Mouse (Mus musculus): ENCODE data around the gene Rcn3.
"Not testable (repeated sequence)": the region's sequence is repeated elsewhere in the genome, so short reads cannot be mapped to it uniquely, and the experiment has no call there.

The Rcn3 gene

DNA sequence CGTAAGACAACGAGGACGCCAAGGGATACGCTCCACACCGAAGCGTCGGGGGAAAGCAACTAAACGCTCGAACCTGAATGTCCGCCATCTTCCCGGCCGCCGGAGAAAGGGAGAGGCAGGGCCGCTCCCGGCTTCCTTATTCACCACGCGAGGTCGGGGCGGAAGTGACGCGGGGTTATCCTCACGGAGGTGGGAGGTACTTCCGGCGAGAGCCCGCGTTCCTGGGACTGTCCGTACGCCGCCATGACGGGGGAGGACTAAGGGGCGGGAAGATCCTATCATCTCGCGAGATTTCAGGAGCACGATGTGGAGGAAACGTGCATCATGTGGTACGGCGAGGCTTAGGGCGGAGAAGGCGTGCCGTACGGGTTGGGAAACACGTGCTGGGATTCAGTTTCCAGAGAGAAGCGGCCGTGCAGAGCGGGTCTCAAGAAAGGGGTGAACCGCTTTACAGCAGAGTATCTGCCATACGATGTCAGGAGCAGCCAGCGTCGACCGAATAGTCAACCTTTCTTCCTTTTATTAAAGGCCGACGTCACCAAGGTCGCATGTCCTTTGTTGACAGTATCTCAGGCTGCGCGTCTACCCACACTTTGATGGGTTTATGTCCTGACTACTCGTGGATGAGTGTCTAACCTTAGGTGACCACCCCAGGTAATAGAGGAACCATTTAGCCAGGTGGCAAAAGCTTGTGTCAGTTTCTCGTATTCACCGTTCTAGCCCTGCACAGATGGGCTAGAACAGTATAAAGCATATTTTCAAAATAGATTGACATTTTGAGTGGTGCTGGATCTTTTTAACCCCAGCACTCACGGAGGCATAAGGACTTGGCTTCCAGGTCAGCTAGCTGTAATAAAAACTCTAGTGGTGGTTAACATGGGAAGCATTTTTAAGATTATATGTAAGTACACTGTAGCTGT, 32.5 kb upstream of the Rcn3 start, which contains the start of gene Rps11:
Gene Rps11 (minus strand): TSS at position 216 of the 920 bp plus-strand sequence.
- DNase-seq (ENCODE audit: low spot score) = peak; percentile 100

GRCm38 (mm10) chr7:45123186-45123570, 31.2 kb upstream of the Rcn3 start:
- DNase-seq (ENCODE audit: low spot score) = peak; percentile 45

GRCm38 (mm10) chr7:45122561-45123185, 30.7 kb upstream of the Rcn3 start:
- no peak for DNase-seq (ENCODE audit: low spot score)

- DNase-seq (ENCODE audit: low spot score) = no peak
Observed at GRCm38 (mm10) chr7:45121966-45122365, 29.9 kb upstream of the Rcn3 start.

- DNase-seq (ENCODE audit: low spot score) = no peak
Observed at GRCm38 (mm10) chr7:45121404-45121803, 29.4 kb upstream of the Rcn3 start.

DNA sequence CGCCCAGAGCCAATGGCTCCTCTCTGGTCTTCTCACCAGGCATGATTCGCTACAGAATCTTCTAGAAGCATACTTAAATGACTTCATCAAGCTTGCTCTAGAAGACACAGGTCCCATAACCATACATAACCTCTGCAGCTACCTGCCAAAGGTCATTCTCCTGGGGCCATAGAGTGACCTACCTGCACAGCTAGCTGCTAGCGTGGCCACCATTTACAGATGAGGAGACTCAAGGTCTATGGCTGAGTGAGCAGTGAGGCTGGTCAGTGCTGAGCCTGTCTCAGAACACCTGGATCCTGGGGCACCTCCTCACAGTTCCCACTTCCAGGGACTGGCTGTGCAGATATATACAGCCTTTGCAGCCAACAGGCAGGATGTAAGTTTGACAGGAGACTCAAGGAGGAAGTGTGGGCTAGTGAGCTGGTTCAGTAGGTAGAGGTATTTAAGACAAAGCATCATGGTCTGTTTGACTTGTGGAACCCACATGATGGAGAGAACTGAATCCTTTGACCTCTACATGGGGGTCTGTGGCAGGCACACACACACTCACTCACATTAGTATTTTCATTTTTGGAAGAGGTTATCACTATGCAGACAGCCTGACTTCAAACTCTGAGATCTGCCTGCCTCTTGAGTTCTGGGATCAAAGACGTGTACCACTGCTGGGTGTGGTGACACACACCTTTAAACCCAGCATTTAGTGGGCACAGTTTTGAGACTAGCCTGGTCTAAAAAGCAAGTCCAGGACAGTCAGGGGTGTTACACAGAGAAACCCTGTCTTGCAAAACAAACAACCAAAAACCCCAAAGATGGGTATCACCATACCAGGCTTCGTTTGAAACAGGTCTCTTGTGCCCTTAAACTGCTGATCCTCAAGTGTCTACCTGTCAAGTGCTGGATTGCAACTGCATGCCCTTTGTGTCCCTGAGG, 28.0 kb upstream of the Rcn3 start:
- no peak for DNase-seq (ENCODE audit: low spot score)

- no peak for DNase-seq (ENCODE audit: low spot score)
Observed at GRCm38 (mm10) chr7:45118336-45118735, 26.3 kb upstream of the Rcn3 start.

DNA sequence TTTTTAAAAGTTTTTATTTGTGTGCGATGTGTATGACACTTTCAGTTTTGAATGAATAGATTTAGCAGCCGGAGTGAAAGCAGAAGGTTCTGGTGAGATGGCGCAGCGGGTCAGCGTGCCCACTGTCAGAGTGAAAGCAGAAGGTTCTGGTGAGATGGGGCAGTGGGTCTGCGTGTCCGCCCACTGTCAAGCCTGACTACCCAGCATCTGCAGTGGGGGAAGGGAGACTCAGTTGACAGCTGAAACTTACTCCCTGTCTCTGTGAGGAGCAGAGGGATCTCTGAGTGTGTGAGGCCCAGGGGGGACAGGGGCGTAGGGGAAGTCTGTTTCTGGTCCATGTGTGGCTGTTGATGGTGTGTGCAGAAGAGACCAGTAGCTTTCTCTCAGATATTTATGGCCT, 25.5 kb upstream of the Rcn3 start:
- no peak for DNase-seq (ENCODE audit: low spot score)

DNA sequence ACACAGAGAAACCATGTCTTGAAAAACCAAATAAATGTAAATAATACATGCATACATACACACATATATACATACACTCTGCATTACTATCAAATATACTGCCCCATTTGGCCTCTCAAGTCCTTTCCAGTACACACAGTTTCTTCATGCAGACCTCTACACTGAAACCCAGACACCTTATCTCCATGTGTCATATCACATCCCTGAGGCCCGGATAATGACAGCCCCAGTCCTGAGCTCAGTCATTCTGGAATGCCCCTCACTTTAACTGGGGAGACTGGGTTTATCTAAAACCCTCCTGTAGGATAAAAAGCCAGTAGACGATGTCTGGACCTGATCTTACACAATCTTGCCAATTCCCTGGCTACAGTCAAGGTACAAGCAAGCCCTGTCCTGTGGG, 21.5 kb upstream of the Rcn3 start:
- DNase-seq (ENCODE audit: low spot score) = peak; percentile 32

- no peak for DNase-seq (ENCODE audit: low spot score)
Observed at GRCm38 (mm10) chr7:45112529-45112928, 20.5 kb upstream of the Rcn3 start.

DNA sequence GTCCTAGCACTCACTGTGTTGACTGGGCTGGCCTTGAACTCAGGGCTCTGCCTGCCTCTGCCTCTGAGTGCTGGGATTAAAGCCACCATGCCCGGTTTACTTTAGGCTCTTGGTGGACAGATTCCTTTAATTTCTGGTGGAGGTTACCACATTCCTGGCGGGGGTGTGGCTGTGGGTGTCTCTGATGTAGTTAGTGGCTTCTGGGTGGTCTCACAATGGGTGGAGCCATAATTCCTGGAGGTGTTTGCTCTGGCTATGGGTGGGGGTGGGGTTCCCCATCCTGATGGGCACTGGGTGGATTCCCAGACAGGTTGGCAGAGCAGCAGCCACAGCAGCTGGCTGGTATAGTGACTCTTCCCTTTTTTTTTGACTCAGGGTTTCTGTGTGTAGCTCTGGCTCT, 19.9 kb upstream of the Rcn3 start:
- no peak for DNase-seq (ENCODE audit: low spot score)

- DNase-seq (ENCODE audit: low spot score) = not testable (repeated sequence)
Observed at GRCm38 (mm10) chr7:45110089-45110488, 18.1 kb upstream of the Rcn3 start.

DNA sequence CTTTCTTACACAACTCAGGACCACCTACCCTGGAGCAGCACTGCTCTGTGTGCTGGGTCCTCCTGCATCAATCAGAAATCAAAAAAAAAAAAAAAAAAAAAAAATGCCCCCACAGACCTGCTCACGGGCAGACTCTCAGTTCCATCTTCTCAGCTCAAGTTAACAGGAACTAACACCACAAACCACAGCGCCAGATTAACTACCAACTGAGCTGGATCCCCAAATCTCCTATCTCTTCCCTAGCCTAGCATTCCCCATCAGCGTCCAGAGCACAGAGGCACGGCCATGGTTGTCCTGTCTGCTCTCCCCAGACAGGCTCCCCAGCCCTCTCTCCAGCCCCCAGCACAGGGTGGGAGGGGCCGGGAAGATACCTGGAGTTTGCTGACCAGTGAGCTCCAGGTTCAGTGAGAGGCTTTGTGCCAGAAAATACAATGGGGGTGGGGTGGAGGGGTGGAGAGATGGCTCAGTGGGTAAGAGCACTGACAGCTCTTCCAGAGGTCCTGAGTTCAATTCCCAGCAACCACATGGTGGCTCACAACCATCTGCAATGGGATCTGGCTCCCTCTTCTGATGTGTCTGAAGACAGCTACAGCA, 15.1 kb upstream of the Rcn3 start:
- no peak for DNase-seq (ENCODE audit: low spot score)

DNA sequence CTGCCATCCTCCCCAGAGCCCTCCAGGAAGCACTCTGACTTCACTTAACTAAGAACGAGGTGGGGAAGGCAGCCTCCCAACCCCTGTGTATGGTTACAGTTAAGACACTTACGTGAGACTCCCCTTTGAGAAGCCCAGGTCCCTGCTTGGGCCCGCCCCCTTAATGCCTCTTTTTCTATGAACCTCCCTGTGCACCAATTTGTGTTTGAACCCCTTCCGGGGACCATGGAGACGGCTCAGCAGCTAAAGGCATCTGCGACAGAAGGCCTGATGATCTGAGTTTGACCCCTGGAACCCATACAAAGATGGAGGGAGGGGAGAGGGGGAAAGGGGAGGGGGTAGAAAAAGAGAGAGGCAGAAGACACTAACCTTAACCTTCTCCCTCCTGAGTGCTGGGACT, 14.4 kb upstream of the Rcn3 start:
- no peak for DNase-seq (ENCODE audit: low spot score)

DNA sequence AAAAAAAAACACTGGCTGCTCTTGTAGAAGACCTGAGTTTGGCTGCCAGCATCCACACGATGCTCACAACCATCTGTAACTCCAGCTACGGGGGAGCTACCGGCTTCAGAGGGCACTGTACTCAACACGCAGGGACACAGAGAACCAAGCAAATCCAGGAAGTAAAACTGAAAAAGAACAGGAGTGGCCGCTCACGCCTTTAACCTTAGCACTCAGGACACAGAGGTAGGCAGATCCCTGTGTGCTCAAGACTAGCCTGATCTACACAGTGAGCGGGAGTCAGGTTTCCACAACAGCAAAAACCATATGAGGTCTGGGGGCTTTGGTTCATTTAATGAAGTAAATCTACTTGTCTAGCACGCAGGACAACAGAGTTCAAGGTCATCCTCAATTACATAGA, 13.5 kb upstream of the Rcn3 start:
- no peak for DNase-seq (ENCODE audit: low spot score)

GRCm38 (mm10) chr7:45104941-45105340, 12.9 kb upstream of the Rcn3 start:
- no peak for DNase-seq (ENCODE audit: low spot score)

DNA sequence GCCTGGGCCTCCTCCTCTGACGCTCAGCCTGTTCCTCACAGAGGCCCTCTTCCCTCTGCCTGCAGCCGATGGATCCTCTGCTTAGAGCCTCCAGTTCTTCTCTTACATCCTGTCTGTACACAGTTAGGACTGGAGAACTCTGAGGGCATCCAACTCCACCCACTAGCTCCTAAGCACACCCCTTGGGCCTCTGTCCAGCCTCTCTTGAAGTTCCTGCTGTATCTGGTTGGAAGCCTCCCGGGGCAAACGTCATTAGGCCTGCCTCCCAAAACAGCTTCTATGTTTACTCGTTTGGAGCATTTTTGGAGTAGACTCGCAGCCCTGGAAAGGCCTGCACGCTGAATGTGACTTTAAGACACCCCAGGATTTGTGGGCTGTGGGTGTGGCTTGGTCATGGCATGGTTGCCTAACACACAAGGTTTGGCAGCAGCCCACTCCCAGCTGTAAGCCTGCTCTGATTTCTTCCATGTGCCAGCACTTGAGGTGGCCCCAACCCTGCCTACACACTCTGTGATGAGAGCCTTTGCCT, 11.7 kb upstream of the Rcn3 start, which contains the start of gene Fcgrt:
Gene Fcgrt (minus strand): TSS at position 200 of the 529 bp plus-strand sequence.
- DNase-seq (ENCODE audit: low spot score) = no peak

DNA sequence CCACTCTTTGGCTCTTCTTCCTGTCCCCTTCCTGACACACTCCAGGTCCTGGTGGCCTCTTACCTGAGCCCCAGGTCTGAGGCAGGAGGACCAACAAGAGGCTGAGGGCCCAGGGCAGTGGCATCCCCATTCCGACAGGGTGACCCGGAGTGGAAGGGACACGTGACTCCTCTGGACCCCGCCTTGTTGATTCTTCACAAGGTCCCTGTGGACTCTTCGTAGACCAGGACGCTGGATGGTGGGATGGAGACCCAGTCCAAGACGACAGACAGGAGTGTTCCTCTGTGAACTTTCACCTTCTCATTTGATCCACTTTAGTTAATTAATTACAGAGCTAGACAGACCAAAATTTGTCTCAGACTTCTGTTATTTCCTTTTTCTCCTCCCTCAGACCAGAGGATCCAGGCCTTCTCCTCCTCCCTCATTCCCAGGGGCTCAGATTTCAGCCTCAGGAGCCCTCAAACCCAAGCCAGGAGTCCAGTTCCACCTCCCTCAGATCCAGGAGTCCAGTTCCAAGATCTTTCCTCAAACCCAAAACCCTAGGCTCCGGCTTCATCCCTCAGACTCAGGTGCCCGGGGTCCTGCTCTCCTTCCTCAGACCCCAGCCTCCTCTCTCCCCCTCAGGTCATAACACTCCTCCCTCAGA, 11.0 kb upstream of the Rcn3 start:
- no peak for DNase-seq (ENCODE audit: low spot score)

DNA sequence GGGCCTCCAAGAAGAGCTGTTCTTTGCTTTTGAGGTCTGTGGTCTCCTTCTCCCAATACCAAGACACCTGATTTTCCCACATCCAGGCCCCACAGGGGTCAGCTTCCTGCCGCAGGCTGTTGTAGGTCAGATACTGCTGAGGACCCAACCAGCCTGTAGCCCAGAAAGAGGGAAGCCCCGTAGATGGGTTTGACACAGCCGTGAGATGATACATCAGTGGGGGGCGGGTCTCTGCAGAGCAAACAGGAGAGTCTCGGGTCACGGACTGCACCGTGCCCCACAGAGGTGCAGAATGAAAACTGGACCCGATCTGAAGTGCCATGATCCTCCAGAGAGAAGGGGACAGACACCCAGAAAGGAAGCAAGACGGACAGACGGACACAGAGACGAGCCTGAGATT, 10.4 kb upstream of the Rcn3 start:
- DNase-seq (ENCODE audit: low spot score) = no peak

DNA sequence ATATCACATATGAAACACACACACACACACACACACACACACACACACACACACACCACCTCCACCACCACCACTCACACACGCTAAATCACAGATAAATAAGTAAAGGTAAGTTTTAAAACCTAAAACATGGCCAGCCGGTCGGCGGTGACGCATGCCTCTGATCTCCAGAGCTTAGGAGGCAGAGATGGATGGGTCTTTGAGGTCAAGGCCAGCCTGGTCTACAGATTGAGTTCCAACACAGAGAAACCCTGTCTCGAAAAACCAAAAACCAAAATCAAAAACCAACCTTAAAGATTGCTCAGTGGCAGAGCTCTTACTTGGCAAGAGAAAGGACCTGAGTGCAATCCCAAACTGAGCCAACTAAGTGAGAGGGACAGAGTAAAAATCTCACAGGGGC, 8.0 kb upstream of the Rcn3 start:
- DNase-seq (ENCODE audit: low spot score) = no peak

Data from c-Kit-positive CD71-positive TER-119-positive erythroid progenitor cells, embryonic 14.5 days (primary cell).